Mouse (Mus musculus) thymus, postnatal 25 days (tissue): ENCODE measurements around the gene Prpsap1.
"Not testable (repeated sequence)": the region's sequence is repeated elsewhere in the genome, so short reads cannot be mapped to it uniquely, and the experiment has no call there.

Source experiments
- DNase-seq: peaks from one replicate; pipeline ENCODE4 v3.0.0; 2022

Gene Prpsap1

GRCm38 (mm10) chr11:116513531-116514038 lies 19.6 kb upstream of the Prpsap1 start:
- DNase-seq, result no peak

- DNase-seq, result no peak
Measured at GRCm38 (mm10) chr11:116512987-116513386, 19.0 kb upstream of the Prpsap1 start.

GRCm38 (mm10) chr11:116512154-116512553 lies 18.2 kb upstream of the Prpsap1 start:
- no peak for DNase-seq

- DNase-seq, result no peak
Measured at GRCm38 (mm10) chr11:116511301-116511868, 17.4 kb upstream of the Prpsap1 start.

- no peak for DNase-seq
Measured at GRCm38 (mm10) chr11:116508689-116509088, 14.7 kb upstream of the Prpsap1 start.

GRCm38 (mm10) chr11:116506151-116506875 lies 12.3 kb upstream of the Prpsap1 start:
- no peak for DNase-seq

- no peak for DNase-seq
Measured at GRCm38 (mm10) chr11:116505573-116505972, 11.6 kb upstream of the Prpsap1 start.

GRCm38 (mm10) chr11:116504516-116504915 lies 10.5 kb upstream of the Prpsap1 start:
- no peak for DNase-seq

GRCm38 (mm10) chr11:116501005-116501746 lies 7.2 kb upstream of the Prpsap1 start:
- peak; percentile 15 for DNase-seq

GRCm38 (mm10) chr11:116499018-116499417 lies 5.0 kb upstream of the Prpsap1 start:
- DNase-seq, result no peak

- DNase-seq, result no peak
Measured at GRCm38 (mm10) chr11:116498596-116498995, 4.6 kb upstream of the Prpsap1 start.

- DNase-seq, result no peak
Measured at GRCm38 (mm10) chr11:116497313-116497712, 3.3 kb upstream of the Prpsap1 start.

- DNase-seq, result no peak
Measured at GRCm38 (mm10) chr11:116494474-116495174, 622 bp upstream of the Prpsap1 start.

- no peak for DNase-seq
Measured at GRCm38 (mm10) chr11:116493191-116493590, 811 bp downstream of the Prpsap1 start.

GRCm38 (mm10) chr11:116492507-116492906 lies 1.5 kb downstream of the Prpsap1 start:
- not testable (repeated sequence) for DNase-seq

GRCm38 (mm10) chr11:116491338-116491737 lies 2.7 kb downstream of the Prpsap1 start:
- DNase-seq, result no peak

GRCm38 (mm10) chr11:116490232-116491107 lies 3.5 kb downstream of the Prpsap1 start:
- peak; percentile 88 for DNase-seq

GRCm38 (mm10) chr11:116489771-116490231 lies 4.2 kb downstream of the Prpsap1 start:
- no peak for DNase-seq

GRCm38 (mm10) chr11:116488693-116489375 lies 5.2 kb downstream of the Prpsap1 start:
- no peak for DNase-seq

GRCm38 (mm10) chr11:116488207-116488606 lies 5.8 kb downstream of the Prpsap1 start:
- DNase-seq, result no peak

- DNase-seq, result no peak
Measured at GRCm38 (mm10) chr11:116484261-116484660, 9.7 kb downstream of the Prpsap1 start.
